Mouse (Mus musculus) macrophage (primary cell): ENCODE data around the gene Hs2st1. TPM values are rescaled to one million over a fixed set of nuclear protein-coding genes. Genes with fewer than 3 reads are reported as not detected.
"Not testable (repeated sequence)": the region's sequence is repeated elsewhere in the genome, so short reads cannot be mapped to it uniquely, and the experiment has no call there.

Experiments
- H3K27ac ChIP-seq: fragments of 350-480 bp; formaldehyde crosslinking; 2 replicates; pipeline ENCODE4 v1.9.0; 2021
- H3K36me3 ChIP-seq: fragments of 350-480 bp; formaldehyde crosslinking; 2 replicates; pipeline ENCODE4 v1.9.0; 2021; ENCODE audit errors: inconsistent target
- H3K4me3 ChIP-seq: fragments of 350-480 bp; formaldehyde crosslinking; 2 replicates; pipeline ENCODE4 v1.9.0; 2021; ENCODE audit errors: inconsistent target
- H3K79me2 ChIP-seq: fragments of 350-480 bp; formaldehyde crosslinking; 2 replicates; pipeline ENCODE4 v1.9.0; 2021; ENCODE audit errors: inconsistent target
- WGBS: methylation state at CpG from one replicate; pipeline ENCODE4 v1.1.7; 2026; ENCODE audit warnings: inconsistent platforms; ENCODE audit not compliant: missing documents; 5-methylcytosine and 5-hydroxymethylcytosine counted together
- polyA plus RNA-seq: library from polyadenylated mRNA; stranded (reverse); fragments of 250-400 nt; gene quantifications from 3 replicates; pipeline ENCODE4 v1.2.4, GENCODE M21; 2018; ENCODE audit warnings: inconsistent platforms
- total RNA-seq, 78 experiments: library from RNA; depleted of rRNA; stranded (reverse); fragments of 250-400 nt; gene quantifications; 1 replicate in 9 of 78; 2 replicates in 24 of 78; 3 replicates in 43 of 78; 4 replicates in 2 of 78; pipeline ENCODE4 v1.2.4; 2018; ENCODE audit warnings: inconsistent platforms in 56 of 78

Gene Hs2st1
- total RNA-seq (2018; cell fraction: chromatin; rRNA removed), result 10 to 100 TPM in 21 of 26 experiments, 1 to 10 TPM in 5; 7.0 to 58.2 (median 26.5) TPM
- total RNA-seq (2018; cell fraction: cytosol; rRNA removed), result 10 to 100 TPM in 25 of 26 experiments, 1 to 10 TPM in 1; 9.9 to 24.7 (median 16.5) TPM
- total RNA-seq (2018; cell fraction: nucleus; rRNA removed), result 10 to 100 TPM; 13.2 to 73.1 (median 28.4) TPM
- polyA plus RNA-seq, result 14.6 to 16.6 TPM (median 16.5 TPM) in 3 replicates

DNA sequence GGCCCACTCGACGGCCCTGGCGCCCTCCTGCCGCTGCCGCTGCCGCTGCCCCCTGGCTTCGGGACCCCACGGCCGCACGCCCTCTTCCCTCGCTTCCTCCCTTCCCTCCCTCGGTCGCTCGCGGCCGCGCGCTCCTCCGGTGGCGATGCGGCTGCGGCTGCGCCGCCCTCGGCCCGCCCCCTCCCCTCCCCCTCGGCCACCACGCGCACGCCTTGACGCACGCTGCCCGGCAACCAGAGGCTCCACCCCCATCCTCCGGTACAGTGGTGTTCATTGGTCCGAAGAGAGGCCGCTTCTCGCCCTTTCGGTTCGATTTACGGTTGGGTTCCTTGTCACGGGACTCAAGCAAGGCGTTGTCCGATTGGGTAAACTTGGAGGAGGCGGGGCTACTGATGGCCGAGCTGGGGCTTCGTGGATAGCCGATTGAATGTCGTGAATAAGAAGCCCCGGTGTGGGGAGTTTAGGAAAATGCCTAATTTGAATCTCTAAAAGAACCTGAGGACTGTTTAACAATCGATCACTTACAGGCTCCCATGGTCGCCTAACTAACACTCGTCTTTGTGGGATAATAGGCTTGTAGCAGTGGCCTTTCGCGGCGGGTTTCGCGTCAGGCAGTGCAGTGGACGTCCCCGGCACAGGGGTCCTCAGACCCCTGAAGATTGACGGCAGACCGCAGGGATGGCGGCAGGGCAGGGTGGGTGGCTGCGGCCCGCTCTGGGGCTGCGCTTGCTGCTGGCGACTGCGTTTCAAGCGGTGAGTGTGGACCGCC lies at the start of gene Hs2st1, which contains the start of gene Selenof:
TSS of gene Hs2st1 (minus strand) at position 135 of the 769 bp plus-strand sequence.
TSS of gene Selenof (plus strand) at position 258 of the 769 bp plus-strand sequence.
- WGBS, result under 1% methylated on average over 49 of the region's 69 CpGs
- peaks cover 90% of the 10 kb centered on the region for H3K79me2 ChIP-seq
- peak within 1 kb of the TSS; percentile 87 for H3K27ac ChIP-seq
- H3K4me3 ChIP-seq, result peak within 1 kb of the TSS; percentile 89
- H3K36me3 ChIP-seq, result peaks cover 6% of the 10 kb centered on the region; the same call in 1 of the 2 replicates

DNA sequence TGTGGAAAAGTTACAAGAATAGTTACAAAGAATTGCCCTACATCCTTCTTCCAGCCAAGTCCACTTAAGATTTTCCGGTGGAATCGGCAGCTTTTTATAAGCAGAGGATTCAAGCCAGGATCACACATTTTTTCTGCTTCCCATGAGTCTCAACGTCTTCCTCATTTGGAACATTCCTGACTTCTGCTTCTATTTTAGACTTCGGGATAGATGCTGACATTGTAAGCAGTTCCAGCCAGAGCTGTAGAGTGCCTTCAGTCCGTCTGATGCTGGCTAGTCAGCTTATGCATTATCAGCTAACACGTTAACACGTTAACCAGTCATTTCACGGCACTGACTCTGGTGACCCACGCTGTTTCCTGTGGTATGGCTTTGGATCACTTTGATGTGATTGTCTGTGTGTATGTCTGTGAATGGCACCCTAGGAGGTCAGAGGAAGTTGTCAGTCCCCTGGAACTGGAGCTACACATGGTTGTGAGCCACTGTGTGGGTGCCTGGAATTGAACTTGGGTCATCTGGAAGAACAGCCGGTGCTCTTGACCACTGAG lies 47.7 kb upstream of the Hs2st1 start:
- Histone ChIP-seq H3K27ac (peak overlapping the region; percentile 16), H3K79me2 (no peaks in the 10 kb centered on the region), H3K4me3 (no peak overlapping the region), H3K36me3 (no peaks in the 10 kb centered on the region)
- 67% methylated on average over 10 of the region's 10 CpGs for WGBS

DNA sequence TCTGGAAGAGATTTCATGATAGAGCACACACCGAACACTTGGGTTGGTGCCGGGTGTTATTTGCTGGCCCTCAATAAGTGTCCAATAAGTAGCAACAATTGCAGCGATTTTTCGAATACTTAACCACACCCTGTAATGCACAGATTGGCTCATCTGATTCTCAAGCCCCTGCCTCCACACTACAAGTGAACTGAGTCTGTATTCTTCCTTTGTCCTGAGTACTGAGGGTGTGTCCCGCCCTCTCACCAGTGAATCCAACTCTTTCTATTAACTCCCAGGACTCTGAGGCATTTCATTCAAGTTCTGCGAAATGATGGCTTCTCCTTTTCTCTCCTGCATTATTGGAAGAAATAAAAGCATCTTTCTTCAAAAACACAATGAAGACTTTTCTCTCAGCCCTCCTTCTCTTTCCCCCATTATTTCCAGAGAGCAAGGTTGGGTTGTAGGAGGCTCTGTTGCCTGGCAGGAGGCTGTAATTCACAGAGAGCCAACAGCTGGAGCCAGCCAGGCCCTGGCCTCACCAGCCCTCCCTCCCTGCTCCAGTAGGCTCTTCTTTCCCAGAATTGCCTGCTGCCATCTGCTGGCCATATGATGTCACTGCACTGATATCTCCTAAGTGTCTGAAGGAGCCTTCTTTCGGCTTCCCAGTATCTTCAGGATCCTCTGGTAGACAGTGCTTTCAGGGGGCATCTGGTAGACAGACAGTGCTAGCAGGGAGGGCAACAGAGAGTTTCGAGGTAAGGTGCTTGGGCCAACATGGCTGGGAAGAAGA lies 46.9 kb upstream of the Hs2st1 start:
- Histone ChIP-seq H3K79me2 (no peaks in the 10 kb centered on the region), H3K4me3 (no peak overlapping the region), H3K27ac (peak overlapping the region; percentile 16), H3K36me3 (no peaks in the 10 kb centered on the region)
- WGBS, result 82% methylated on average over 8 of the region's 8 CpGs

DNA sequence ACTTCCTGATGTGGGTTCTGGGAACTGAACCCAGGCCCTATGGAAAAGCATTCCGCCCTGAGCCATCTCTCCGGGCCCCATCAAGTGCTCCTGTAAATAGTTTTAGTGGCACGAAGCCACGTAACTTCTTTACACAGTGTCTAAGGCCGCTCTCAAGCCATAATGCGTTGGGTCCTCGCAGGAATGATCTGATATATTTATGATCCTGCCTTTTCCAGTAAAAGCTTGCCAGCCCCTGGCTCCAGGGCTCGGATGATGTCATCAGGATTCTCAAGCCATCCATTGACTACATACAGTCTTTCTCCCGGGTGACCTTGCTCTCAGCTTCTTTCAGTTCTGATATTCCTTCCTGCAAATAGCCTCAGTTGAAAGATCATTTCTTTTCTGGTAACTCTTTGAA lies 45.5 kb upstream of the Hs2st1 start:
- H3K4me3 ChIP-seq, result no peak overlapping the region
- no peaks in the 10 kb centered on the region for H3K79me2 ChIP-seq
- WGBS, result 99% methylated on average over 9 of the region's 9 CpGs
- no peak overlapping the region for H3K27ac ChIP-seq
- H3K36me3 ChIP-seq, result no peaks in the 10 kb centered on the region

DNA sequence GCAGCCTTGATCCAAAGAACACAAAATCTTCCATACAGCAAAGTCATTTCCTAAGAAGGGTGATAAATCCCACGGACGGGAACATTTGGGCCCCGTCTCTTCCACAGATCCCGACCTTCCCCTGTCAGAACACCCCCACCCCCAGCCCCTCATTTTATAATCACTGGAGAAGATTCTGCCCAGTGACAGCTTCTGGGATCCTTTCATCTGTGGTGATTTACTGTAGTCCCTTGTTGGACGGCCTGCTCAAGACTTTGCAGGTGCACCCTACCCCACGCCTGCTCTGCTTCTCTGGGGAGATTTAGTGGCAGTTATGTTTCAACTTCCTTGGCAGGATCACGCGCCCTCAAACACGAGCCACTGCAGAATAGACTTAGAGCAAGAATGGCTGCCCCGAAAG lies 44.7 kb upstream of the Hs2st1 start:
- no peaks in the 10 kb centered on the region for H3K36me3 ChIP-seq
- H3K4me3 ChIP-seq, result no peak overlapping the region
- 86% methylated on average over 10 of the region's 10 CpGs for WGBS
- no peaks in the 10 kb centered on the region for H3K79me2 ChIP-seq
- H3K27ac ChIP-seq, result no peak overlapping the region

DNA sequence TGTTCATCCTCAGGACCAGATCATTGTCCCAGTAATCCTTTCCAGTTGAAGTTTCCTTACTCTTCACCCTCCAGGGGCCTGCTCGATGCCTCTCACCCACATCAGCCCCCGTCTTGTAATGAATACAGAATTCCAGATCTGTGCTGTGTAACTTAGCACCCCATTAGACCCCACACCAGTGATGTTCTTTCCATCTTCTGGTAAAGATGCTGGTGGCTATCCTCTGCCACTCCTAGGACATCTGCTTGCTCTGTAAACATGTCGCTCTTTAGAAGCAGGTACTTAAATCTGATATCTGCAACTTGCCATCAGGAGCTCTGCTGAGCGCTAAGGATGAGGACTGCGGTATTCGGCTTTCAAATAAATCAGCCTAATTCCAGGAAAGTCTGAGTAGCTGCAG lies 44.3 kb upstream of the Hs2st1 start:
- 98% methylated on average over 6 of the region's 6 CpGs for WGBS
- H3K27ac ChIP-seq, result no peak overlapping the region
- no peaks in the 10 kb centered on the region for H3K36me3 ChIP-seq
- no peak overlapping the region for H3K4me3 ChIP-seq
- H3K79me2 ChIP-seq, result no peaks in the 10 kb centered on the region

DNA sequence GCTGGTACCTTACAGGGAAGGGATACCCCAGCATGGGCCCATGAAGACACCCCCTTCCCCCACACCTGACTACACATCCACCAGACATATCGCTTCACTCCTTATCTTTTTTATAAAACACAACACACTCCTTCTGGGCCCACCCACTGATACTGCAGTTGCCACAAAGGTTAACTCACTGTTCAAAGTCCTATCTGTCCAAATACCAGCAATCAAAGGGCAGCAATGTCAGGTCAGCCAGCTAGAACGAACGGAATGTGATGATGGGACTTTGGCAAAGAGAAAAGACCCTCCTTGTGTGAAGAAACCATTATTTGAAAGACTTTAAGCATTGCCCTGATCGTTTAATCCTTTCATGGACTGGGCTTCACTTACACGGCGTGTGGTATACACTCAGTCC lies 42.4 kb upstream of the Hs2st1 start:
- Histone ChIP-seq H3K4me3 (no peak overlapping the region), H3K27ac (no peak overlapping the region), H3K79me2 (no peaks in the 10 kb centered on the region), H3K36me3 (no peaks in the 10 kb centered on the region)
- 93% methylated on average over 6 of the region's 6 CpGs for WGBS

DNA sequence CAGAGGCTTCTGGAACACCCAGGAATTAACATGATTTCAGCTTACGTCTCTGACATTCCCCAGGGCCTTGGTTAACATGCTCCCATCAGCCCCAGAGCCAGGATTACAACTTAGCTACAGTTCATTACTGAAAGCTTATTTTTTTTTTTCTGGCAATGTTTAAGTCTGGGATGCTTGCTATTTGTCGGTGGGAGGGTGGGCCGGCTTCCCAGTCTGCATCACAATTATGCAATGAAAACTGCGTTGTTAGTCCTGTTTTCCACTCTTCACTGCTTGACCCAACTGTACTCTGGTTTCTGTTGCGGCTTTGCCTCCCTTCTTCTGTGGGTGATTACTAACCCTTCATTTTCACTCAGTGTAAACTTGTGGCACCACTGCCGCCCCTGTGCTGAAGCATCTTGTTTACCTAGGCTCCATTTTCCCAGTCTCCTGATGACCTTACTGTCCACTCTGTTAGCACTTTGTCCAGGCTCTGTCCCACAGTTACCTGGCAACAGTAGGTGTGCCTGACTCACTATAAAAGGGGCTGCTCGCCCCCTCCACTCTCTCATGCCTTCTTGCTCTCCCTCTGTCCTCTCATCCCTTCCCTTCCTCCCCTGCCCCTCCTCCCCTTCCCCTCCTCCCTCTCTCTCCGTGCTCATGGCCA lies 41.8 kb upstream of the Hs2st1 start:
- H3K27ac ChIP-seq, result no peak overlapping the region
- no peaks in the 10 kb centered on the region for H3K79me2 ChIP-seq

DNA sequence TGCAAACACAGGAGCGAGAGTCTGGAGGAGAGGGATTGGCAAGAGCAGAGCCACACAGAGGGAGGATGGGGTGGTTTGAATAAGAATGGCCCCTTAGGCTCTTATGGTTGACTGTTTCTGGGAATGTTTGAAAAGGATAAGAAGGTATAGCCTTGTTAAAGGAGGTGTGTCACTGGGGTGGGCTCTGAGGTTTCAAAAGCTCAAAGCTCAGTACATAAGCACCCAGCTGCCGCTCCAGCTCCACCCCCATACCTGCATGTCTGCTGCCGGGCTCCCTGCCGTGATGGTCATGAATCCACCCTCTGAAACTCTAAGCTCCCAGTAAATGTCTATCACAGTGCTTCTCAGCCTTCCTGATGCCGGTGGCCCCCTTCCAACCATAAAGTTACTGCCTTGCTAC lies 40.8 kb upstream of the Hs2st1 start:
- H3K4me3 ChIP-seq, result no peak overlapping the region
- no peaks in the 10 kb centered on the region for H3K79me2 ChIP-seq
- H3K36me3 ChIP-seq, result no peaks in the 10 kb centered on the region
- H3K27ac ChIP-seq, result no peak overlapping the region
- 95% methylated on average over 5 of the region's 5 CpGs for WGBS

More for the DNA sequence above, 41.8 kb upstream of the Hs2st1 start:
- H3K36me3 ChIP-seq, result no peaks in the 10 kb centered on the region
- 91% methylated on average over 7 of the region's 8 CpGs for WGBS
- H3K4me3 ChIP-seq, result no peak overlapping the region

DNA sequence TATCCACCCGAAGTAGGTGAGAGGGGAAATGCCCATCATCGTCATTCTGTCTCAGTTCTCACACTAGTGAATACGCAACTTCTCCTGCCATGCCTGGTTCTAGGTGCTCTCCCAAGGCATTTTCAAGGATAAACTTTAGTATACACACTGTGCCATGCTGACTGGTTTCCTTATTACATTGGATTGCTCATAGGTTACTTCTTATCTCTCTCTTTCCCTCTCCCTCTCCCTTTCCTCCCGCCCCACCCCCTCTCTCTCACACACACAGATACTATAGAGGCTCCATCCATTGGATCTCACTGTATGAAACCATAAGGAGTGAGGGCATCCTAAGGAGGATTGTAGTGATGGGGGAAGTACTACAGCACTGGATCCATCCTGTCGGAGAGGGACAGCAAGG lies 38.1 kb upstream of the Hs2st1 start:
- Histone ChIP-seq H3K4me3 (no peak overlapping the region), H3K27ac (no peak overlapping the region), H3K36me3 (no peaks in the 10 kb centered on the region), H3K79me2 (no peaks in the 10 kb centered on the region)
- WGBS, result 95% methylated on average over 5 of the region's 5 CpGs

DNA sequence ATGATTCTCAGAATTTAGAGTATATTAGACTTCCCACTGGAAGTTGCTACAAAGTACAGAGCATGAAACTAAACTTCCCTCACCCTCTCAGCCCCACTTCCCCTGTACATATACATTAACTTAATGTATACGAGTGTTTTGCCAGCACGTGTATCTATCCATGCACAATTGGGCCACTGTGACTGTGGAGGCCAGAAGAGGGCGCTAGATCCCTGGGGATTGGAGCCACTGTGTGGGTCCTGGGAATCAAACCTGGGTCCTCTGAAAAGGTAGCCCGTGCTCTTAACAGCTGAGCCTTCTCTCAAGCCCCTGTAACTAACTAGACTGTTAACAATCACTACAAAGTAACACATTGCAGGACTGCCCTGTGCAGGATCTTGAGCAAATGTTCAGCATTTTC lies 36.5 kb upstream of the Hs2st1 start:
- H3K4me3 ChIP-seq, result no peak overlapping the region
- H3K36me3 ChIP-seq, result no peaks in the 10 kb centered on the region
- no peaks in the 10 kb centered on the region for H3K79me2 ChIP-seq
- WGBS, result 72% methylated on average over 4 of the region's 4 CpGs
- H3K27ac ChIP-seq, result no peak overlapping the region

DNA sequence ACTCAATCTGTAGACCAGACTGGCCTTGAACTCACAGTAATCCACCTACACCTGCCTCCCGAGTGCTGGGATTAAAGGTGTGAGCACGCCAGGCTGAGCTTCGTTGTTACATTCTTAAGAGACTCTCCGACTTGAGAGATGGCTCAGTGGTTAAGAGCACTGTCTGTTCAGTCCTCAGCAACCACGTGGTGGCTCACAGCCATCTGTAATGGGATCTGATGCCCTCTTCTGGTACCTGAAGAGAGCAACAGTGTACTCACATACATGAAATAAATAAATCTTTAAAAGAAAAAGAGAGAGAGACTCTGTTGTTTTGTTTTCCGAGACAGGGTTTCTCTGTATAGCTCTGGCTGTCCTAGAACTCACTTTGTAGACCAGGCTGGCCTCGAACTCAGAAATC lies 35.8 kb upstream of the Hs2st1 start:
- WGBS, result 83% methylated on average over 7 of the region's 7 CpGs
- H3K36me3 ChIP-seq, H3K4me3 ChIP-seq, H3K27ac ChIP-seq, H3K79me2 ChIP-seq: not testable (repeated sequence)

DNA sequence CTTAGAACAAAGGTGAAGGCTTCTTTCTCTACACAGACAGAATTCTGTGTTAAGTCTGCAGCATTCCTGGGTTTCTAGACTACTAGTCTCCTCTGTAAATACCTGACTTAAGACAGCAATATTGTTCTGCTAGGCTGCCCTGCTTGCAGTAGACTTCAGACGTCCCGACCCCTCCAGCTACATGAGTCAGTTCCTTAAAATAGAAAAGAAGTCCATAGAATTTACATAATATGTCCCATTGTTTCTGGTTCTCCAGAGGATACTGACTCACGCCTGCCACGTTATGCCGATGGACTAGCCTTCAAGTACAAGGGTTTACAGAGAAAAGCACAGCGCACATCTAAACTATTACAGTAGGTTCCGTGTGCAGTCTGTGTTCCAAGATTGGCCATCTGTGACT lies 34.2 kb upstream of the Hs2st1 start:
- H3K27ac ChIP-seq, result peak overlapping the region; percentile 39
- WGBS, result 55% methylated on average over 7 of the region's 7 CpGs
- H3K36me3 ChIP-seq, result peaks cover 6% of the 10 kb centered on the region; the same call in 1 of the 2 replicates
- H3K79me2 ChIP-seq, result no peaks in the 10 kb centered on the region
- no peak overlapping the region for H3K4me3 ChIP-seq

DNA sequence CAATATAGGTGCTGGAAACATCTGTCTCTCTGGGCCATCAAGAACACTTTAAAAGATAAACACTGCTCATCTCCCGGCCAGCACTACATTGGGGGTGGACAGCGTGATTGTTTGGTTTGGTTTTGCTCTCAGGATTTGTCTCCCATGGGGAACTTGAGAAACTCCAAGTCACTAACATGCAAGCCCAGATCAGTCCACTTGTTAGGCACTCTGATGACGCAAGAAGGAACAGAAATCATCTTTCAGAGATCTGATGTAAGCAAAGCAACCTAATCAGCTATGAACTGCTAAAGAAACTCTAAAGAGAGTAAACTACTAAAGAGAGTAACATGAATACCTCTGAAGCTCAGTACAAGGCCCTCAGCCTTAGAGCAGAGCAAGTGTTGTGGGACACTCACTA lies 33.6 kb upstream of the Hs2st1 start:
- 62% methylated on average over 3 of the region's 3 CpGs for WGBS
- peaks cover 10% of the 10 kb centered on the region; the same call in 1 of the 2 replicates for H3K36me3 ChIP-seq
- H3K4me3 ChIP-seq, result no peak overlapping the region
- H3K79me2 ChIP-seq, result no peaks in the 10 kb centered on the region
- peak overlapping the region; percentile 39 for H3K27ac ChIP-seq
